Mouse (Mus musculus): ENCODE results near the gene Usp22.
A peak's percentile ranks its signal among the peaks of the same experiment; 100 is the strongest.
"Not testable (repeated sequence)": the region's sequence is repeated elsewhere in the genome, so short reads cannot be mapped to it uniquely, and the experiment has no call there.

The Usp22 gene

GRCm38 (mm10) chr11:61190776-61191175 is 15.9 kb upstream of the Usp22 start:
- DNase-seq (ENCODE audit: low spot score): no peak

- DNase-seq (ENCODE audit: low spot score): no peak
These were observed 9.0 kb upstream of the Usp22 start for GRCm38 (mm10) chr11:61183820-61184219.

GRCm38 (mm10) chr11:61181624-61182023 is 6.8 kb upstream of the Usp22 start:
- DNase-seq (ENCODE audit: low spot score): no peak

GRCm38 (mm10) chr11:61180361-61180760 is 5.5 kb upstream of the Usp22 start:
- DNase-seq (ENCODE audit: low spot score): no peak

- DNase-seq (ENCODE audit: low spot score): no peak
These were observed 1.5 kb upstream of the Usp22 start for GRCm38 (mm10) chr11:61176321-61176720.

- no peak for DNase-seq (ENCODE audit: low spot score)
These were observed 923 bp upstream of the Usp22 start for GRCm38 (mm10) chr11:61175778-61176177.

- DNase-seq (ENCODE audit: low spot score): peak; percentile 91
These were observed 499 bp downstream of the Usp22 start for GRCm38 (mm10) chr11:61174291-61174820.

- not testable (repeated sequence) for DNase-seq (ENCODE audit: low spot score)
These were observed 1.4 kb downstream of the Usp22 start for GRCm38 (mm10) chr11:61173477-61173876.

- DNase-seq (ENCODE audit: low spot score): no peak
These were observed 4.7 kb downstream of the Usp22 start for GRCm38 (mm10) chr11:61170184-61170583.

GRCm38 (mm10) chr11:61164881-61165280 is 10.0 kb downstream of the Usp22 start:
- DNase-seq (ENCODE audit: low spot score): no peak

- DNase-seq (ENCODE audit: low spot score): no peak
These were observed 10.5 kb downstream of the Usp22 start for GRCm38 (mm10) chr11:61164366-61164765.

- DNase-seq (ENCODE audit: low spot score): no peak
These were observed 11.5 kb downstream of the Usp22 start for GRCm38 (mm10) chr11:61163341-61163740.

GRCm38 (mm10) chr11:61162776-61163175 is 12.1 kb downstream of the Usp22 start:
- no peak for DNase-seq (ENCODE audit: low spot score)

- no peak for DNase-seq (ENCODE audit: low spot score)
These were observed 13.7 kb downstream of the Usp22 start for GRCm38 (mm10) chr11:61161121-61161520.

- DNase-seq (ENCODE audit: low spot score): no peak
These were observed 14.8 kb downstream of the Usp22 start for GRCm38 (mm10) chr11:61159796-61160732.

- no peak for DNase-seq (ENCODE audit: low spot score)
These were observed 16.7 kb downstream of the Usp22 start for GRCm38 (mm10) chr11:61158141-61158540.

- DNase-seq (ENCODE audit: low spot score): peak; percentile 23
These were observed 19.1 kb downstream of the Usp22 start for GRCm38 (mm10) chr11:61155727-61156126.

- no peak for DNase-seq (ENCODE audit: low spot score)
These were observed 24.4 kb downstream of the Usp22 start for GRCm38 (mm10) chr11:61150233-61151001.

GRCm38 (mm10) chr11:61147300-61147683 is 27.6 kb downstream of the Usp22 start:
- DNase-seq (ENCODE audit: low spot score): peak; percentile 57

- DNase-seq (ENCODE audit: low spot score): peak; percentile 76
These were observed 28.1 kb downstream of the Usp22 start for GRCm38 (mm10) chr11:61146645-61147299.

- no peak for DNase-seq (ENCODE audit: low spot score)
These were observed 29.3 kb downstream of the Usp22 start for GRCm38 (mm10) chr11:61145551-61145950.
